Mouse (Mus musculus): ENCODE results near the gene Pdk2.

DNA sequence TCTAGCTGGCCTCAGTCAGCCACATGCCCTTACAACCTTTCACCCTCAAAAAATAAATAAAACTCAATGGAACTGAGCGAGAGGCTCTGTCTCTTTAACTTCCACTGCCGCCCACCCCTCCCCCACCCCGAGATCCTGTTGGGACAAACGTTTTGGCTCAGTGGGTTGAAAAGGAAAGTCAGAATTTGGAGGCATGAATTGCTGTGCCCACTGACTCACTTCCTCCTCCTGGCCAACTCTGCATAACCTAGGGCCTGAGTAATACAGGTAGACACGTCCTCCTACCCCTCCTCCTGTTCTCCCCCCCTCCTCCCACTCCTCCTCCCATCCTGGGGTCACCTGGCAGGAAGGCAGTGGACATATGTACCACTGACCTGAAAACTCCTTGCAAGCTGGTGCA lies 44.6 kb upstream of the Pdk2 start:
- no peak for TF ChIP-seq CTCF (IDR thresholded peaks at IDR 0.05; ENCODE audit: low read depth, low read length)
- no peak for TF ChIP-seq GATA1 (IDR thresholded peaks at IDR 0.05; ENCODE audit: borderline replicate concordance, low read length)
